Mouse (Mus musculus): ENCODE measurements around the gene Msmp. TPM values are rescaled to one million over a fixed set of nuclear protein-coding genes. Genes with fewer than 3 reads are reported as not detected.
A peak's percentile ranks its signal among the peaks of the same experiment; 100 is the strongest.
"Not testable (repeated sequence)": the region's sequence is repeated elsewhere in the genome, so short reads cannot be mapped to it uniquely, and the experiment has no call there.

Gene Msmp
- polyA plus RNA-seq, 1 experiment from 2014 or later = 0.50 TPM

DNA sequence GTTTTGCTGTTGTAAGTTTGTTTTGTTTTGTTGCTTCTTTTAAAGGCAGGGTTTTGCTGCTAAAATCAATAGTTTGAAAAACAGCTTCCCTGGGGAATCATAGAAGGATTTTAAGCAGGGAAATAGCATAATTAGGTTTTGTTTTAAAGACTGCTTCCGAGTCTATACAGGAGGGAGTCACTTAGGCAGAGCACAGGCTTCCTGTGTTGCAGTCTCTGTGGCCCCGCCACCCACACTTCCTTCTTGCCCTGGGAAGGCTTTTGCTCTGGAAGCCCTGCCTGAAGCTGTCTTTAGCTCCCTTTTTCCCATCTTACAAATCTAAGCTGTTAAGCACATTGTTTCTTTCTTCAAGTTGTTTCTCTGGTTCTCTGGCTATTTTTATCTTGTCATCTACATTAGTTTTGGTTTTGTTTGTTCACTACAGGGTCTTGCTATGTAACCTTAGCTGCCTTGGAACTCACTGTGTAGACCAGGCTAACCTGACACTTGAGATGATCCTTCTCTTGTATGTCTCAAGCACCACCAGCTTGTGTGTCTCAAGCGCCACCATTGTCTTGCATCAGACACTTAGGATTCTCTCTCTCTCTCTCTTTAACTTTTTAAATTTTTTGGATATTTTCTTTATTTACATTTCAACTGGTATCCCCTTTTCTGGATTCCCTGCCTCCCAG, 28.9 kb upstream of the Msmp start:
- H3K4me2 ChIP-seq = no peak overlapping the region
- no peaks in the 10 kb centered on the region for H3K36me3 ChIP-seq
- no peaks in the 10 kb centered on the region for H3K9me3 ChIP-seq (replicated peaks)
- no peak overlapping the region for H3K9ac ChIP-seq
- H3K27me3 ChIP-seq (replicated peaks) = no peaks in the 10 kb centered on the region
- H3K4me3 ChIP-seq = no peak overlapping the region
- ATAC-seq (ENCODE audit: insufficient number of reproducible peaks, low FRiP score) = no peak
- no peaks in the 10 kb centered on the region for H3K4me1 ChIP-seq (replicated peaks)
- WGBS = 60% methylated on average over 3 of the region's 3 CpGs
- no peak overlapping the region for H3K27ac ChIP-seq (ENCODE audit: poor library complexity, severe bottlenecking)

DNA sequence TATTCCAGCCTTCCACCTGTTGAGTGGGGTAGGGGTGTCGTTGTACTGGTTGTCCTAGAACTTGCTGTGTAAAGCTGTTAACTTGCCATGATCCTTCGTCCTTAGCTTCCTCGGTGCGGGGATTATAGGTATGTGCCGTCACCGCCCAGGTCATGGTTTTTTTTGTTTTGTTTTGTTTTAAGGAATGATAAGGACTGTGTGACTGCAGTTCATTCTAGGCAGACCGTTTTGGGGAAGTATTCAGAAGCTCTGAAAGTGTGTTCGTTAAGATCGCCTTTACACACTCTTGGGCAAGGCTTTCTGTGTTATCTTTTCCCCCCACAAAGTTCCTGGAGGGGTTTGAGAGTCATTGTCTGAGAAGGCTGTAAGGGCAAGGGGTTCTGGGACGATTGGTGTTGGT, 28.2 kb upstream of the Msmp start:
- ATAC-seq (ENCODE audit: insufficient number of reproducible peaks, low FRiP score) = no peak
- no peaks in the 10 kb centered on the region for H3K9me3 ChIP-seq (replicated peaks)
- H3K27ac ChIP-seq (ENCODE audit: poor library complexity, severe bottlenecking) = no peak overlapping the region
- 51% methylated on average over 10 of the region's 10 CpGs for WGBS
- no peaks in the 10 kb centered on the region for H3K4me1 ChIP-seq (replicated peaks)
- no peak overlapping the region for H3K4me3 ChIP-seq
- H3K36me3 ChIP-seq = no peaks in the 10 kb centered on the region
- H3K4me2 ChIP-seq = no peak overlapping the region
- no peaks in the 10 kb centered on the region for H3K27me3 ChIP-seq (replicated peaks)
- no peak overlapping the region for H3K9ac ChIP-seq

DNA sequence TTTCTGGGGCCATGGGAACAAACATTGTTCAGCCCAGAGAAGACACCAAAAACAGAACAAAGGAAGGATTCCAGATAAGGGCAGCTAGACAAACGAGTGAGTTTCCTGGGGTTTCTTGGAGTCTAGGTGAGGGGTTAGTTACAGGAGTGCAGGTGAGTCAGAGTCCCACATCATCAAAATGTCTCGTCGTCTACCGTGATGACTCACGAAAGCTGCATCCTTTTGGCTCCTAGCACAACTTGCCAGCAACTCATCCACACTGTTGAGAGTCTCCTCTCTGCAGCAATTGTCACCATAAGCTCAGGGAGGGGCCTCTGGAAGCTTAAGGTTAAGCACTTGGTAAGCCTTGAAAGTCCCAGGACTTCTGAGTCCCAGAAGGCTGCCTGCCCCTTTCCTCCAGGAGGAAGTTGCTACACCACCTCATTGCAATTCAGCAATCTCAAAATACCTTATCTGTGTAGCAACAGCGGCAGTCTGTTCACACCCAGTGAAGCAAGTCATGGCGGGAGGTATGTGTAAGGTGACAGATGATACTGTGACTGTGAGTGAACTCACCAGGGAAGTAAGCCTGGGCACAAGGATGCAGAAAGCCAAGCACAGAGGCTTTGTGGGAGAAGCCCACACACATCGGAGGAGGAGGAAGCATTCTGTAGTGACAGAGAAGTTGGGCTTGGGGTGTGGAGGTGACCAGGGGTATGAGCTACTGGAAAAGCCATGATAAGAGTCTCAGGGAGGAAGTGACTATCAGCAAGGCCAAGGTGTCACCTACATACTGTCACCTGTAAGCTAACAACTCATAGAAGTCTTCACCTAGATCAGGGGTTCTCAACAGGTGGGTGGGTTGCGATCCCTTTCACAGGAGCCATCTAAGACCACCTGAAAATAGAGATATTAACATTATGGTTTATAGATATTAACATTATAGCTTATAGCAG, 20.7 kb upstream of the Msmp start:
- Histone ChIP-seq H3K4me3 (no peak overlapping the region), H3K4me1 (replicated peaks) (peaks cover 10% of the 10 kb centered on the region), H3K27me3 (replicated peaks) (no peaks in the 10 kb centered on the region), H3K4me2 (no peak overlapping the region), H3K27ac (ENCODE audit: poor library complexity, severe bottlenecking) (no peak overlapping the region), H3K9ac (no peak overlapping the region), H3K9me3 (replicated peaks) (no peaks in the 10 kb centered on the region), H3K36me3 (no peaks in the 10 kb centered on the region)
- 40% methylated on average over 9 of the region's 9 CpGs for WGBS
- 0 out of 2 replicates have a peak, but pooled peaks have one; percentile 18 for ATAC-seq (ENCODE audit: insufficient number of reproducible peaks, low FRiP score)

DNA sequence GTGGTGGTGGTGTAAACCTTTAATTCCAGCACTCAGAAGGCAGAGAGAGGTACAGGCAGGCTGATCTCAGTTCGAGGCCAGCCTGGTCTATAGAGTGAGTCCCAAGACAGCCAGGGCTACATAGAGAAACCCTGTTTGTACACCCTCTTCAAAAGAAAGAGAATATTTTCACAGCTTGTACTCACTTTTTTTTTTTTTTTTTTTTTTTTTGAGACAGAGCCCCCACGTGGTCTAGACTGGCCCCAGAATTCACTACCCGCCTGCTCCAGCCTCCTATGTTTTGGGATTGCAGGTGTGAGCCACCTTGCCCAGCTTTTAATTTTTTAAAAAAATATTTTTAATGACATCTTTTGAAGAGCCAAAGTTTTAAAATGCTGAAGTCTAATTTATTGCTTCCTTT, 19.8 kb upstream of the Msmp start:
- Histone ChIP-seq H3K36me3 (no peaks in the 10 kb centered on the region), H3K9me3 (replicated peaks) (no peaks in the 10 kb centered on the region), H3K27ac (ENCODE audit: poor library complexity, severe bottlenecking) (no peak overlapping the region), H3K4me3 (no peak overlapping the region), H3K4me1 (replicated peaks) (peaks cover 10% of the 10 kb centered on the region), H3K27me3 (replicated peaks) (no peaks in the 10 kb centered on the region), H3K9ac (no peak overlapping the region), H3K4me2 (no peak overlapping the region)
- ATAC-seq (ENCODE audit: insufficient number of reproducible peaks, low FRiP score) = no peak
- 70% methylated on average over 3 of the region's 3 CpGs for WGBS

DNA sequence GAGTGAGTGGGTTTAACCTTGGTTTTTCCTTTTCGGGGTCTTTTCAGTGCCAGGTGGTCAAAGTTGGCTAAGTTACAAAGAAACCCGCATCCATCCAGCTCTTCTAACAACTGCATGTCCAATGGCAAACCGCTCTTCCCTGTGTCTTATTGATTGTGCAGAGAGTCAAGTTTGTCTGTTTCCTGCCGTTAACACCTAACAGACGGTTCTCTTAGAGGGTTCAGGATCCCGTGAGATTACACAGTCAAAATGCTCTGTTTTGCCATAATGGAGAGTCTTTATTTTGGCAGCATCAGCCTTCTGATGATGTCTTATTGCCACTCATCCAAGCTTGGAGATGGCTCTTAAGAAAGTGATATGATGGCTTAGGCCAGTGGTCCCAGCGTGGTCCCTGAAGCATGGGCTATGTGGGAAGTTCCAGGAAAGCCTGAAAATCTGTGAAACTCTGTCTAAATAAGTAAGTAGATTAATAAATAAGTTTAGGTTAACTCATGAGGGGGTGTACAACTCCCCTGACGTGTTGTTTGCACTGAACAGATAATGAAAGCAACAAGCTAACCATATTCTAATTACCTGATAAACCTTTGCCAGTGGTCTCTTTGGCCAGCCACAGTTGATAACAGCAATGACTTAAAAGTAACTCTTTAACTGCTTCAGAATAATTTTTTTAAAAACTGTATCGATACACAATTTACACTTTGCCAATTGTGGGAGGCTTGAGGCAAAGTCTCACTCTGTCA, 16.1 kb upstream of the Msmp start:
- Histone ChIP-seq H3K9ac (no peak overlapping the region), H3K4me3 (no peak overlapping the region), H3K36me3 (no peaks in the 10 kb centered on the region), H3K27ac (ENCODE audit: poor library complexity, severe bottlenecking) (no peak overlapping the region), H3K9me3 (replicated peaks) (no peaks in the 10 kb centered on the region), H3K4me1 (replicated peaks) (peaks cover 10% of the 10 kb centered on the region), H3K27me3 (replicated peaks) (no peaks in the 10 kb centered on the region), H3K4me2 (no peak overlapping the region)
- no peak for ATAC-seq (ENCODE audit: insufficient number of reproducible peaks, low FRiP score)
- WGBS = 71% methylated on average over 9 of the region's 9 CpGs

DNA sequence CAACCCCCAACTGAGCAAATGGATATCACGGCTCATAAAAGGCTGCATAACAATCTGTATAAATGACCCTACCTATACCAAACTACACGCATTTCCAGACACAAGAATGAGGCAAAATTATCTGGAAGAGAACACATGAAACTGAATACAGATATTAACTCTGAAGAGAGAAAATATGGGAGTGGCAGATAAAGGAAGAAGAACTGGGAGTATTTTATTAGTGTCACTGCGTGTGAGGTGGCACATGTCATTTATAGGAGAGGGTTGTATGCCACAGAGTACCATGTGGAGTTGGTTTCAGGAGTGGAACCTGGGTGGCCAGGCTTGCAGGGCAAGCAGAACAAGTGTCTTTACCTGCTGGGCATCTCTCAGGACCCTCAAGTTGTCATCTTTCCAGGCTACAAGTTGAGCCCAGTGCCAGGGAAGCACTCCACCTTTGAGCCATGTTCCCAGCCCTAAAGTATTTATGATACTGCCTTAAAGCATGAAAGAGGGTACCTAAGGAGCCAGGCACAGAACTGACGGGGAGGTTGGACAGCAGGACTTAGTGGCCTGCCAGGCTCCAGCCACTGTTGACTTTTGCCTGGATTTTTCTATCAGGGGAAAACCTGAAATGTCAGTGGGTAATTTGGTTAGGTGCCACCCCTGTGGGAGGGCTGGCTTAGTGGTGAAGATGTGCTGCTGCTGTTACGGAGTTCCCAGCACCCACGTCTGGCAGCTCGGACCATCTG, 14.5 kb upstream of the Msmp start:
- no peaks in the 10 kb centered on the region for H3K9me3 ChIP-seq (replicated peaks)
- no peak overlapping the region for H3K9ac ChIP-seq
- H3K27me3 ChIP-seq (replicated peaks) = no peaks in the 10 kb centered on the region
- H3K4me3 ChIP-seq = no peak overlapping the region
- no peak overlapping the region for H3K4me2 ChIP-seq
- no peak for ATAC-seq (ENCODE audit: insufficient number of reproducible peaks, low FRiP score)
- no peaks in the 10 kb centered on the region for H3K36me3 ChIP-seq
- no peak overlapping the region for H3K27ac ChIP-seq (ENCODE audit: poor library complexity, severe bottlenecking)
- H3K4me1 ChIP-seq (replicated peaks) = no peaks in the 10 kb centered on the region
- 82% methylated on average over 7 of the region's 7 CpGs for WGBS

DNA sequence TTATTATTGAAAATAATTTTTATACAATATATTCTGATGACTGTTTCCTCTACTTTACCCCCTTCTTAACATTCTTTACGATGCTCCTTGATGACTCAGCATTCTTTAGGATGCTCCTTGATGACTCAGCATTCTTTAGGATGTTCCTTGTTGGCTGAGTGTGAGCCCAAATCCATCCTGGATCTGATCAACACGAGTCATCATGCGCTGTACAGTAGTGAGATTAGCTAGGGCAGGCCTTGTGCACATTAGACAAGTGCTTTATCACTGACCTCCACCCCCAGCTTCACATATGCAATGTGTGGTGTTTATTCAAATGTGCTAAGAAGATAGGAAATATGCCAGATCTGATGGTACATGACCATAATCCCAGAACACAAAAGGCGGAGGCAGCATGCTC, 13.9 kb upstream of the Msmp start:
- H3K4me2 ChIP-seq = no peak overlapping the region
- no peaks in the 10 kb centered on the region for H3K27me3 ChIP-seq (replicated peaks)
- no peak for ATAC-seq (ENCODE audit: insufficient number of reproducible peaks, low FRiP score)
- H3K36me3 ChIP-seq = no peaks in the 10 kb centered on the region
- WGBS = 76% methylated on average over 4 of the region's 4 CpGs
- H3K27ac ChIP-seq (ENCODE audit: poor library complexity, severe bottlenecking) = no peak overlapping the region
- no peak overlapping the region for H3K4me3 ChIP-seq
- no peak overlapping the region for H3K9ac ChIP-seq
- H3K4me1 ChIP-seq (replicated peaks) = no peaks in the 10 kb centered on the region
- H3K9me3 ChIP-seq (replicated peaks) = no peaks in the 10 kb centered on the region

DNA sequence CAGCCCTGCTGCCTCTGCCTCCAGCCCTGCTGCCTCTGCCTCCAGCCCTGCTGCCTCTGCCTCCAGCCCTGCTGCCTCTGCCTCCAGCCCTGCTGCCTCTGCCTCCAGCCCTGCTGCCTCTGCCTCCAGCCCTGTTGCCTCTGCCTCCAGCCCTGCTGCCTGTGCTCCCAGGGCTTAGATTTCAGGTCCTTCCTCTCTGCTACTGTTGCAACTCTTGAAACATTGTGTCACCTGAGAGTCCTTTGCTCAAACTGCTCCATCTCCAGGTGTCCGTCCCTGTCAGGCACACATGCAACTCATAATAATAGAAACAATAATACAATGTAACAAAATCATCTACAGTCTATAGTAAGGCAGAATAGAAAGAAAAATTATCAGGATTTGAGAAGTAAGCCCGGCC, 12.3 kb upstream of the Msmp start:
- H3K36me3 ChIP-seq; ATAC-seq (ENCODE audit: insufficient number of reproducible peaks, low FRiP score); H3K9me3 ChIP-seq (replicated peaks); H3K27me3 ChIP-seq (replicated peaks); H3K27ac ChIP-seq (ENCODE audit: poor library complexity, severe bottlenecking); H3K4me3 ChIP-seq; H3K4me1 ChIP-seq (replicated peaks); H3K4me2 ChIP-seq; H3K9ac ChIP-seq: not testable (repeated sequence)
- 76% methylated on average over 2 of the region's 2 CpGs for WGBS

DNA sequence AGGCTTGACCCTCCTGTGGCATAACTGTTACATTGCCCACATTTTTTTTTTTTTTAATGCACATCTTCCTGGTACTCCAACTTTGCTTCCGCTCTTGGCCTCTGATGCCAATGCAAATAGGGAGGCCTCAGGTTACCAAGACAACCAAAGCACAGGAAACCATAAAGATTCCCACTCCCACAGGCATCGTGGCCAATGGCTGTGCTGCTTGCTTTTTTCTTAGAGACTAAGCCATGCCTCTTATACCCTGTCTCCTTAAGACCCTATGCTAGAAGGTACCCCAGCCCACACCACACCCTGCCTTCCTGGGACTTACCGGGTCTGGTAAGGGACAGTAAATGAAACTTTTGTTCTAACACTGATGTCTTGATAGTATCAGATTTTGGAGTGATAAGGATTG, 9.2 kb upstream of the Msmp start:
- H3K9ac ChIP-seq = no peak overlapping the region
- H3K4me3 ChIP-seq = no peak overlapping the region
- no peak overlapping the region for H3K4me2 ChIP-seq
- peaks cover 2% of the 10 kb centered on the region; the same call in 1 of the 2 replicates for H3K4me1 ChIP-seq (replicated peaks)
- no peak for ATAC-seq (ENCODE audit: insufficient number of reproducible peaks, low FRiP score)
- WGBS = 59% methylated on average over 3 of the region's 3 CpGs
- H3K27ac ChIP-seq (ENCODE audit: poor library complexity, severe bottlenecking) = no peak overlapping the region
- no peaks in the 10 kb centered on the region for H3K27me3 ChIP-seq (replicated peaks)
- H3K9me3 ChIP-seq (replicated peaks) = no peaks in the 10 kb centered on the region
- no peaks in the 10 kb centered on the region for H3K36me3 ChIP-seq

DNA sequence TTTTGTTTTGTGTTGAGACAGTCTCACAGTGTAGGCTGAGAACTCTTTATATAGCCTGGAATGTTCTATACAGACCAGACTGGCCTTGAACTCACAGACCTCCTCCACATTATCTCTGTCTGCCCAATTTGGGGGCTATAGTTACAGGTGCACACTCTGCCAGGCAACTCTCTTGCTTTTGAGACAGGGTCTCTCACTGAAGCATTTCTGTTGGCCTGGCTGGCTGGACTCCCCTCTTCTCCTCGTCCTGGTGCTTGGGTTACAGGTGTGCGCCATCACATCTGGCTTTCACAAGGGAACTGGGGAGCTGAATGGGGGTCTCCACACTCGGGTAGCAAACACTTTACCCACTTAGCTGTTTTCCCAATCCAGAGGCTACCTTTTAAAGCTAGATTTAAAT, 7.7 kb upstream of the Msmp start:
- ATAC-seq (ENCODE audit: insufficient number of reproducible peaks, low FRiP score) = no peak
- no peaks in the 10 kb centered on the region for H3K36me3 ChIP-seq
- no peak overlapping the region for H3K9ac ChIP-seq
- H3K27ac ChIP-seq (ENCODE audit: poor library complexity, severe bottlenecking) = no peak overlapping the region
- peaks cover 10% of the 10 kb centered on the region; the same call in 1 of the 2 replicates for H3K4me1 ChIP-seq (replicated peaks)
- H3K27me3 ChIP-seq (replicated peaks) = no peaks in the 10 kb centered on the region
- WGBS = 69% methylated on average over 3 of the region's 3 CpGs
- H3K4me2 ChIP-seq = no peak overlapping the region
- no peak overlapping the region for H3K4me3 ChIP-seq
- no peaks in the 10 kb centered on the region for H3K9me3 ChIP-seq (replicated peaks)

Data from heart, embryonic 12.5 days (tissue).